Mouse (Mus musculus): ENCODE results near the gene Trip6.
A peak's percentile ranks its signal among the peaks of the same experiment; 100 is the strongest.

Trip6 gene

DNA sequence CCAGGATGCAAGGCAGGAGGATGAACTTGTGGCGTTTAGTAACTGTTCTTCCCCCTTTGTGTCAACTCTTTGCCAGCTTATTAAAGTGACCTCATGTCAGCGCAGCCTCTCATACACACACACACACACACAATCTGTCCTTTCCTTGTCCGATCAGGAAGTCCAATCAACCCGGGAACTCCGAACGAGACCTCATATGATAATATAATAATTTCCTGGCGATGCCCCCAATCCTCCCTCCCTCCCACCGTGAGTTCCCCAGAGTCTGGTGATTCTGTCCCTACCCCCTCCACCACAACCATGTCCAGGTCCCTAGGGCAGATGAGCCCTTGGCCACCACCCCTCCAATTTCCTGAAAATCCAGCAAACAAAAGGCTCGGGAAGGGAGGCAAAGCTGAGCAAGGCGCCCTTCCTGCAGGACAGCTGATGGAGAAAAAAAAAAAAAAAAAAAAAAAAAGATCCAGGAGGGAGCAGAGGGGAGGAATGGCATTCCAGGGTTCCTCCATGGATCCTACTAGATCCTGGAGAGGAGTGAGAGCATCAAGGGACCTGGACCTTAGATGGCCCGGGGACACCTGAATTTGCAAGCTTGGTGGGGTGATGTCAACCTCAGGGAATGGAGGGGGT, 24.6 kb upstream of the Trip6 start:
- DNase-seq (ENCODE audit: low spot score), result no peak

DNA sequence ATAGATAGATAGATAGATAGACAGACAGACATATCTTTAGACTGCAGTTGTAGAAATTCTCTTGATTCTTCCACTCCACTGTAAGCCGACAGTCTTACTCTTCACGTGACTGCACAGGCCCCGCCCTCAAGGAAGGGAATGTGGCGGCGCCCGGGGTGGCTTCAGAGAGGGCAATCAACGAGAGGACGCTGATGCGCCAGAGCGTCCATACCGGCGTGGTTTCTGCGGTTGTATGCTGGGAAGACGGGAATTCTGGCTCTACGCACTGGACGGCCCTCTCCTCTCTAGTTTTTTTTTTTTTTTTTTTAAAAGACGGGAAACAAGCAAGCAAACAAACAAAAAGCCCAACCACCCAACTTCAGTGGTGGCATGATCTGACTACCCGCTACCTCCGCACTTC, 24.1 kb upstream of the Trip6 start:
- peak; percentile 90 for DNase-seq (ENCODE audit: low spot score)

DNA sequence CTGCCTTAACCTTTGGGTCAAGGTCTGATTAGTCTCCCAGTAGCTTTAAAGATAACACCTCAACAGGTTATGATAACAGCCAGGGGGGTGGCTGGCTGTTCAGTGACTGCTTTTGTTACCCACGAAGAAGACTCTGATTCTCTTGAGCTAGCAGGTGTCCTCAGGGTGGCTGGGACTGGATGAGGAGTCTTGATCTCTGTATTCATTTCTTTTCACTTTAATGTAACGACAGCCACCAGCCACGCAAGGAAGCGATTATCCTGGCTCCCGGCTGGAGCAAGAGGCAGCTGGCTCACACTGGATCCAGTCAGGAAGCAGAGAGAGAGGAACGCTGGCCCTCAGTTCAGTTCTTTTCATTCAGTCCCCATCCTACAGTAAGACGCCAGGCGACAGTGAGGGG, 23.0 kb upstream of the Trip6 start:
- DNase-seq (ENCODE audit: low spot score), result no peak

DNA sequence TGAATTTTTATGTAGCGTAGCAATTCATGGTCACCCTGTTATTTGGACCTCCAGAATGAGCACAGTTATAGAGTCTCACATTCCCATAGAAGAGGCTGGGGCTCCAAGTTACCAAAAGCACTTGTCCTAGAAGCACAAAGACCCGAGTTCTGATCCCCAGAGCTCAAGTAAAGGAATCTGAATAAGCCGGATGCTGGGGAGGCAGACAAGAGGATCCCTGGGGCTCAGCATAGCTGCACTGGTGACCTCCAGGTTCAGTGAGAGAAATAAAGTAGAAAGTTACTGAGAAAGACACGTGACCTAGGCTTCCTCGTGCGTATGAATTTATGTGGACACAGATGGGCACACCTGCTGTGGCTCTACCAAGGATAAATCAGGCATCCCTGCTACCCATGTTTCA, 20.9 kb upstream of the Trip6 start:
- no peak for DNase-seq (ENCODE audit: low spot score)

DNA sequence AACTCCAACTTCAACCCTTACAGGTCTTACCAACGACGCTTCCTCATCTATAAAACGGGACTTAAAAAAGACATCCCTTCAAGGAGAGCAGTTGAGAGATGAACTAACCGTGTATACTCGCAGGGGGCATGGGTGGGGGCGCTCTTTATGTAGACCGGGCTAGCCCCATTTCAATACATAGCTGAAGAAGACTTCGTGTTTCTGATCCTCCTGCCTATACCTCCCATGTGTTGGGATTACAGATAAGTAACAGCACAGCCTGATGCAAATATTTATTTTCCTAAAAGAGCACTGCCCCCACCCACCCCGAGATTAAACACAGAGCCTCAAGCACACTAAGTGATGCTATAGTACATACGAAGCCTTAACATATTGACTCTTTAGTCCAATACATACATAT, 20.1 kb upstream of the Trip6 start:
- DNase-seq (ENCODE audit: low spot score), result no peak

DNA sequence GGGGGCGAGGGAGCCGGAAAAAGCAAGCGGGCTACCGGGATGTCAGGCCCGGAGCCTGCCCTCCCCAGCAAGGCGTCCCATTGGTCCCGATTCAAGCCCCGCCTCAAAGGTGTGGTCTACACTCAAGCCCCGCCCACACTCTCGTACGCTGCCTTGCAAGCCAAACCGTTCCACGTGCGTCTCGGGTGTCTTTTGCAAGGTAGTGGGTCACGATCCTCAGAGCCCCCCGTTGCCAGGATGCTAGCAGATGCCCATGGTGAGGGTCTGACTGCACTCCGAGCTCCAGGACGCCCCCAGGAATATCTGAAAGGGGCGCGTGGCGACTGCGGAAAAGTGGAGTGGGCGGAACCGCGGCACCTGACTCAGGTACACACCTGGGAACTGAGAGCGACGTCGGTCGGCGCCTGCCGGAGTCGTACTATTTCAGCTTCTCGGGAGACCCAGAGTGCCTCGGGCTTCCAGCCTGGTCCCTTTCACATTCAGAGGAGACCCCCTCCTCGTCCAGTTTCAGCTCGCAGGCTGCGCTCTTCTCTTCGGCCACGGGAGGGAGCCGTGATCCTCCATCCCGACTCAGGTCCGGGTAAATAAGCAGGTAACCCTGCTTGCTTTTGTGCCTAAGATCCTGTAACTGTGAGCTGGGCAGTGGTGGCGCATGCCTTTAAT, 19.4 kb upstream of the Trip6 start, which contains the start of gene Slc12a9:
Gene Slc12a9, minus strand, starts transcription at position 86 of the 663 bp plus-strand sequence.
- peak; percentile 91 for DNase-seq (ENCODE audit: low spot score)

DNA sequence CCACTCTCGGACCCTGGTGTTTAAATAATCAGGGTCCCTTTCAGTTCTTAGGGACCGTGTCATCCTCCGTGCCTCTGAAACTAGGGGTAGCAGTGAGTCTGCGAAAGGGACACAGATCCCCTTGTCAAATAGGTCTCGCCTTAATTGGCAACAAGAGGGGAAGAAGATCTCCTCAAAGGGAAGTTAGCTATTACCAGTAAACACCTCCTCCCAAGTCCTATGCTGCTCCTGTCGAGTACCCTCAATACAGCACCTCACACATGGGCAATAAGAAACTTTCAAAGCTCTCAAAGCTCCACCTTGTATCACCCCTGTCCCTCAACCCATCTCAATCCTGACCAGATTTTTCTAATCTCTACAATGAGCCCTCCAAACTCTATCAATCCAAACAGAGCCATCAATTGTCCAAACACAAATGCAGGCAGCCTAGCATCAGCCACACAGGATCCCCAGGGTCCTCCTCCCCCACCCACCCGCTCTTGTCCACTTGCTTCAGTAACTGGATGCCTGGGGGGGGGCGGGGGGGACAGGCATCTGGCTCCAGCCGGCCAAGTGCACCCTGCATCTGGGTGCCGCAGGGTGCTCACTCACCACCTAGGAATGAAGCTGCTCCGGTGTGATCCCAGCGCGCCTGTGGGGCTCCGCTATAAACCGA, 18.8 kb upstream of the Trip6 start:
- no peak for DNase-seq (ENCODE audit: low spot score)

DNA sequence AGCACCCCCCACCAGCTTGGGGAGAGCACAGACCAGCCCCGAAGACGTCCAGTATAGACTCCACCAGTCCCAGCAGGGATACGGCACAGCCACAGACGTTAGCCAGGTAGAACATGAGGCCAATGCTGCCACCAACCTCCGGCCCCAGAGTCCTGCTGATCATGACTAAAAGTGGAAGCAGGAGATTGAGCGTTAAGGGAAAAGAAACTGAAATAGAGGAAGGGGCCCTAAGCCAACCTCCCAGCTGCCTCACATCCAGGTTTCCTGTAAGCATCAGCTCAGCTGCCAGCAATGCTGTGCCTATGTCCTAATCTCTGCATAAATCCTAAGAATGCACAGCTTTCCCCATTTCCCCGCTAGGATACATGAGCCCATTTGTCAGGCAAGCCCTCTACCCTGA, 16.7 kb upstream of the Trip6 start:
- no peak for DNase-seq (ENCODE audit: low spot score)

DNA sequence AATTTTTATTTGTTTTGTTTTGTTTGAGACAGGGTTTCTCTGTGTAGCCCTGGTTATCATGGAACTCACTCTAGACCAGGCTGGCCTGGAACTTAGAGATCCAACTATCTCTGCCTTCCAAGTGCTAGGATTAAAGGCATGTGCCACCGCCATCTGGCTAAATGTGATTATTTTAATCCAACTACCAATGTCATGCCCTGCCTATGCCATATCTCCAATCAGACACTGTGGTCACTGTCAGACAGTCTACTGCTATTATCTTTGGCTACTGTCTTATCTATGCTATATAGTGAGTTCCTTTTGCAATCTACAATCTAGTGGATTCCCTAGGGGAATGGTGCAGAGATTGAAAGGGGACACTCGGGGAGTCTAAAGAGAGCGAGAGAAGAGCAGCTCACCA, 6.8 kb upstream of the Trip6 start:
- DNase-seq (ENCODE audit: low spot score), result no peak

DNA sequence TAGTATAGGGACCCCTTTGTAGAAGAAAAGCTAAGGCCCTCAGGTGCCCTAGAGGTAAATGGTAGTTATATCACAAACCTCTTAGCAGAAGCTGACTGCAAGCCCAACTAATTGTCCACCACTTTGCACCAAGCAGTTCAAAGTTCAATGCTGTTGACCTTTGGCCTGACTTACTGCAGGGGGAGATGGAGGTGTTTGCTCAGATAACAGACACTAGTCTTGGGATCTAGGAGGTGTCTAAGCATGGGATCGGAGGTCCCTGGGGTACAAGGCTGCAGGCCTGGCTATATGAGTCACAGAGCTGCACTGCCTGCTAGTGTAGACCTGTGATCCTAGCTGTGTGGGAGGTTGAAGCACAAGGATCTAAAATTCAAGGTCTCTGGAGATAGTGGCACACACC, 4.4 kb upstream of the Trip6 start:
- DNase-seq (ENCODE audit: low spot score), result no peak

DNA sequence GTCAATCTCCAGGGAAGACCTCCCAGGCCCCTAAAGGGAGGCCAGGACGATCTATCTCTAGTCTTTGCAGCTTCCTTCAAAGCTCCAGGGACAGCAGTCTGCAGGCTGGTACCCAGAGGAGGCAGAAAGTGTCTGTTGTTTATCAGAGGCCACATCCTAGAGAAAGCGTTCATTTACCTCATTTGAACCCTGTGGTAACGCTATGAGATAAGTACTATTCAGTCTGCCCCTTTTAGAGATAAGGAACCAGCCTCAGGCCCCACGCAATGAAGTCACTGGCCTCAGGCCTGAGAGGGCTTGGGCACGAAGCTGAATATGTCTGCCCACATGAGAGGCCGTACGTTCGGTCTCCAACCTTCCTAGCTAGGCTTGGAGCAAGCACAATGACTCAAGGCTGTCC, 3.2 kb upstream of the Trip6 start:
- DNase-seq (ENCODE audit: low spot score), result peak; percentile 60

DNA sequence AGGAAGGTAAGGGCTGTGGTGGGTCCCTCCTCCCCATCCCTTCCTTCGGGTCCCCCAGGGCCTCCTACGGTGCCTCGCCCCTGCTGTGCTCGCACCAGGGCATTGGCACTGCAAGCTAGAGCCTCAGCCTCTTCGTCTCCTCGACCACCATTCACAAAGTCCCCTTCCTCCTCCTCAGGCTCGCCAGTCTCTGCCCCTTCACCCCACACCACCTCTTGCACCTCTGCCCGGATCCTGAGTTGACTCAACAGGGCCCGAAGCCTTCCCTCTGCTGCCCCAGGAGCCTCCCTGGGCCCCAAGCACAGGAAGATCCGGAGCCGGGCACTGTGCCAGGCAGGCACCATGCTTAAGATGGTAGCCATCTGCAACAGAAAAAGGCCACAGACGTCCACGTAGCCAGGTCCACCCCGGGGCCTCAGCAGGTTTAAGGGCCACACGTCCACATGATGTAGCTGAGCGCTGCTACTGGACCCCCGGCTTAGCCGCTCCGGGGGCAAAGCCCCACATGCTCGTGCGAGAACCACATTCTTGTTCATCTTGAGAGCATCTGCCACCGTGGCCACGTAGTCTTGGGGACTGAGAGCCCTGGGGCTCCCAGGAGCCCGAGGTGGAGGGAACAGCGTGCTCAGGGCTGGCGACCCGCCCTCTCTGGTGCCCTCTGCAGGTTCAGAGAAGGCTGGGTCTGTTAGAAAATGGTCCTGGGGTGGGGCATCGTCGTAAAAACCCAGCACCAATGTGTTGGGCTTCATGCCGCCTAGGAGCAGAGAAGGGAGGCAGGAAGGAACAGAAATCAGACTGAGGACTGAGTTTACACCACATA, 1.1 kb upstream of the Trip6 start:
- DNase-seq (ENCODE audit: low spot score), result no peak

DNA sequence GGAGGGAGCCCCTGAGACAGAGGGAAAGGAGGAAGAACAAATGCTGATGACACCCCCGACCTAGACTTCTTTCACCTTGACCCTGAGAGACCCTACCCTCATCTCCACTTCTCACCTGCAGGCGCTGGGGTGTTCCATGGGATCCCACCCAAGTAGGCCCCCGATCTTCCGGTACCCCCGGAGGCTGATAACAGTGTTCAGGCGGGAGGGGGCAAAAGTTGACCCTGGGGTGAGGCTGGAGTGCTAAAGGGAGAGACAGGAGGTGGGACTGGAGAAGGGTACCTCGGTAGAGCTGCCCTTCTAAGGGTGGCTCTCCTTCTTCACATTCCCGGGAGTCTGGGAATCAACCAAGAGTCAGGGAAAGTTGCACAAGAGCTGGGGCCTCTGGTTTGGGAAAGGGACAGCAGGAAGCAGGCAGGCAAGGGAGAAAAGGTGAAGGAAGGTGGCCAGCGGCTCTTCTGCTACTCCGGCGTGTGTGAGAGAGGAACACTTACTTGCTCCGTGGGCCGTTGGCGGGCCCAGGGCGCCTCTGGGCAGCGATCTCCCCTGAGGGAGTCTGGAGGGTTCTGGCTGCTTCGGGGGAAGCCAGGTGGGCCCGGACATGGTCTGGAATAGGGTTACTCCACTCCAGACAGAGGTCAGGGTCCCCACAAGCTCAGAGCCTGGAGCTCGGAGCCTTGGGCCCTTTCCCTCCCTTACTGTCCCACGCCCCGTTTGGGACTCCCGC, 575 bp downstream of the Trip6 start:
- no peak for DNase-seq (ENCODE audit: low spot score)

DNA sequence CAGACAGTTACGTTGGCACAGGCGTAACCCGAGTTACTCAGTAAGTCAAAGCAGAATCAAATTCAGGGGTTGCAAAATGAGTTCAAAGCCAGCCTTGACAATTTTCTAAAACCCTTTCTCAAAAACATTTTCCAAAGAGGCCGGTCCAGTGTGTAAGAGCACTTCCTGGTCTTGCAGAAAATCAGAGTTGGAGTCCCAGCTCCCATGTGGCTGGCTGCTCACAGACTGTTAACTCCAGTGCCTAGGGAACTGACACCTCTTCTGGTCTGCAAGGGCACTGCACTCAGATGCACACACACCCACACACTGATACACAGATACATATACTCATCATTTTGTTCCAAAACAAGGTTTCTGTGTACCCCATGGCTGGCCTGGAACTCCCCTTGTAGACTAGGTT, 5.8 kb downstream of the Trip6 start:
- DNase-seq (ENCODE audit: low spot score), result no peak

DNA sequence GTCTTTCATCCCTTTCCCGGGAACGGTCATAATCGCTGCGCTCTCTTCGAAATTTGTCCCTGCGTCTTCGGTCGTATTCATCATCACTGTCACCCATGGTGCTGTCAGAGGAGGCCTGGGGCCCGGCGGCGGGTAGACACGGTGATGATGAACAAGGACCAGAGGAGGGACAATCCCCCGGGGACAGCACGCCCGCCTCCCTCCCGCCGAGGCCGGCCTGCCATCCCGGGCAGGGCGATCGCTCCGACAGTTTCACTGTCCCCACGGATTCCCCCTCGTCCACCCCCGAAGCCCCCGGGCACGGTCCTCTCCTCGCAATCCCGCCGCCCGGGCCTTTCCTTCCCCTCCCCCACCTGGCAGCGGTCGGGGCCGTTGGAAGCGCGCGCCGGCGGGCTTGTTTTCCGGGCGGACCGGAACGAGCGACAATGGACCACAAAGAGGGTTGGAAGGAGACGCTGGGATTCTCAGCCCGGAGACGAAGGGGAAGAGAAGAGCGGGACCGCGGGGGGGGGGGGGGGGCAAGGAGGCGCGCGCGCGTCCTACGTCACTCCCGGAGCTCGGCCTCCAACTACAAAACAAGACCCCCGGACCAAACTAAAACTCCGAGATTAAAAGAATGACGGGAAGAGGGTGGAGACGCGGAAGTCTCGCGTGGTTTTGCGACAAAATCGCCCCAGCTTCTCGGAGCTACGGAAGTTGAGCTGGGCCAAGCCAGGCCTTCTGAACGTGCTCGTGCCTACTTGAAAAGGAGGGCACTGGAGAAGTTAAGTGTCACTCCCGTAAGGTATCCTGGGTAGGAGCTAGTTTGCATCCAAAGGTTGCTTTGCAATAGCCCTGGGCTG, 6.9 kb downstream of the Trip6 start, which contains the start of gene Srrt:
Gene Srrt, minus strand, starts transcription at position 604 of the 842 bp plus-strand sequence.
- peak; percentile 93 for DNase-seq (ENCODE audit: low spot score)

DNA sequence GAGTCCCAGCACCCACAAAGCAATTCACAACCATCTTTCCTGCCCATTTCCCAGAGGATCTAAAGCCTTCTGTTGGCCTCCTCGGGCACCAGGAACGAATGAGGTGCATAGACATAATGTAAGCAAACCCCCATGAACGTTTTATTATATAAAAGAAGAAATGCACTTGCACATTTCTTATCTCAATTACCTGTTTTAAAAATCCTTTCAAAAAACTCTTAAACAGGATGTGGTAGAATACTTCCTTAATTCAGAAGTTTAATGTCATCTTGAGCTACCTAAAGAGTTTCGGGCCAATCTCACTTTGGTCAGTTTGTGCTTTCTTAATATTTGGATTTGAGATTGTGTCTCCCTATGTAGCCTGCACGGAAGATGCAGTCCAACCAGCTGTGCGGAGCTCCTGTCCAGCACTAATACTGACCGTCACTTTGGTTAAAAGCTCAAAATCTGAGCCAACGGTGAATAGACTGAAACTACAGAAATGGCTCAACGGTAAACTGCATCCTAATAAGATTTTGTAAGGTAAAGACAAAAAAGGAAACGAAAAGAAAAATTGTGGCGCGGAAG, 7.7 kb downstream of the Trip6 start:
- DNase-seq (ENCODE audit: low spot score), result no peak

DNA sequence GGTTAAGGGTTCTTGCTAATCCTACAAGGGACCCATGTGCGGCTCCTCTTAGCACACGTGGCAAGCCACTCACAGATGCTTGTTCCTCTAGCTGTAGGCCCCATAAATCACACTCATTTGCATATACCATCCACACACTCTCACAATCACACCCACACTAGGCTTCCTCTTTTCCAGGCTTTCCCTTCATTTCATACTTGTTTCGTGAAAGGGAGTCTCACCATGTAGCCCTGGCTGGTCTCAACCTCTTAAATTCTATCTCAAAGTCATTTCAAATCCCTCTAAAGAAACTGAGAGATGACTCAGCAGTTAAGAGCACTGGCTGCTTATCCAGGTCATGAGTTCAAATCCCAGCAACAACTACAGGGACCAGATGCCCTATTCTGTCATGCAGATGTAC, 8.4 kb downstream of the Trip6 start:
- no peak for DNase-seq (ENCODE audit: low spot score)

DNA sequence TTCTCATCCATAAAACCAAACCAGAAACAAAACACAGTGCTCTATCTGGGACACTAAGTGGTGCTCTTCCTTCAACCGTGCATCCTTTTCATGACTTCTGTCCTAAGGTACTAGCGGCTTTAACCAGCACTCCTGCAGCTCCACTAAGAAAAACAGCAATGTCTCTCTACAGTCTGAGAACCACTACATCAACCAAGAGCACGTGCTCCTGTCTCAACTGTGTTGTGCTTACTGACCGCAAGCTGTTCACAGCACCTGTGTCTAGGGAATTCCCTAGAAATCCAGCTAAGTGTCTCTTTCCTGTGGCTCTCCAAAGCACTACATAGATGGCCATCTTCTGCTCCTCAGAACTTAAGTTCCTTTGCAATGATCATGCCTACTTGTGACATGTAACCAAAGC, 9.4 kb downstream of the Trip6 start:
- DNase-seq (ENCODE audit: low spot score), result no peak

DNA sequence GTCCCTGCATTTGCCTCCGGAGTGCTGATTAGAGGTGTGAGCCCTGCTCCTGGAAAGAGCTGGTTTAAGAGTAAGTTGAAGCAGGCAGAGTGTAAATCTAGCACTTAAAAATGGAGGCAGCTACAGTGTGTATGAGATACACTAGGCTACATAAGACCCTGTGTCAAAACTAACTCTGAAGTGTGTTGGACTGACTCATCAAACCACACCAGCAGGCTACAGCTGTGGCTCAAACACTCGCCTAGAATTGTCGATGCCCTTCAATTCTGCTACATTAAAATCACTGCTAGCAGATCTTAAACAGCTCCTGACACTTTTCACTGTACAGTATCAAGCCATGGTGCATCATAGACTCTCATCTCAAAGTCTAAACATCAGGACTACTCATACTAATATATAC, 10.0 kb downstream of the Trip6 start:
- DNase-seq (ENCODE audit: low spot score), result no peak

DNA sequence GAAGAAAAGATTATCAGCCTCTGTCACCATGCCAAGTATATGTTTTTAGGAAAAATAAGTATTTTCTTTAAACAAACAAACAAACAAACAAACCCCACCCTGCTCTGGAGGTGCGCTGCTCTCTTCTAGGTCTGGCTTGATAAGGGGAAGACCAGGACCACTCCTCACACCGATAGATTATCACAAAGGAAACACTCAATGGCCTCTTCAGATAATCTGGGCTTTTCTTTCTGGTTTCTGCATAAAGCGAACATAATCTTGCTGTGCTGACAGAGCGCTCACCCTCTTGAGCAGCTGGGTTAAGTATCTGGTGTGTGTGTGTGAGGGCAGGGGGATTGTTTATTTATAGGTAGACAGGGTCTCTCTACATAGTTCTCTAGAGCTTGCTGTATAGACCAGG, 10.6 kb downstream of the Trip6 start:
- DNase-seq (ENCODE audit: low spot score), result no peak

DNA sequence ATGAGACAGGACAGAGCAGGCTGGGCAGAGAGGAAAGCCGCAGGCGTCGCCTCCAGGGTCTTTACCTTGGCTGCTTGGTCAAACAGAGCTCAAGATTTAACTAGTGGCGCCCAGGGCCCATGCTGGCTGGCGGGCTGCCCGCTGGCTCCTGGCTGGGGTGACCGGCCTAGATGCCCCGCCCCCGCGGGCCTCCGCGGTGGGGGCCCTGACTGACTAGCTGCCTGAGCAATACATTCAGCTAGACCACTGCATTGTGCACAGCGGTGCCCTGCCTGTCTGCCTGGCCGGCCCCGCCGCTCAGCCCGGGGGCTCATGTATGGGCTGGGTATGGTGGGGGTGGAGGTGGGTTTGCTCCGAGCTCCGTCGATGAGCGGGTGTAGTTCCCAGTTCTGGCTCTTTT, 13.0 kb downstream of the Trip6 start:
- no peak for DNase-seq (ENCODE audit: low spot score)

Data from testis, postnatal 14 days (tissue).